Mouse (Mus musculus) kidney, postnatal 25 days (tissue): ENCODE measurements at regions not wholly inside any gene's neighbourhood (a gene's known extent, or its start where the extent isn't known, plus 50 kb on each side); places are given as distances from the start of the nearest gene placed in this dataset.

ENCODE experiments used
- DNase-seq, 2 experiments: peaks; one replicate each; pipeline ENCODE4 v3.0.0; 2021; ENCODE audit warnings: mixed read lengths in 2 of 2

- DNase-seq, result peak in 1 of 2 experiments; percentile 44
These were observed 55.9 kb upstream of the Ddx3x start for GRCm38 (mm10) chrX:13224902-13225301.

GRCm38 (mm10) chrX:13226429-13226828 lies 54.3 kb upstream of the Ddx3x start:
- no peak for DNase-seq

GRCm38 (mm10) chrX:13229891-13230614 lies 50.7 kb upstream of the Ddx3x start:
- peak; percentile 50 to 74 for DNase-seq

- DNase-seq, result peak; percentile 81 to 90
These were observed 50.1 kb upstream of the Ddx3x start for GRCm38 (mm10) chrX:13230615-13231179.
